Mouse (Mus musculus) layer of hippocampus, adult 8-10 months (tissue): ENCODE data around the gene Tmem198. TPM values are rescaled to one million over a fixed set of nuclear protein-coding genes. Genes with fewer than 3 reads are reported as not detected.

ENCODE experiments used
- DNase-seq, 2 experiments: peaks; one replicate each; pipeline ENCODE4 v3.0.0; 2022; ENCODE audit warnings: low spot score in 2 of 2
- total RNA-seq, 4 experiments: library from RNA; stranded (reverse); gene quantifications; 2 replicates each; pipeline ENCODE4 v1.2.4; 2022

The Tmem198 gene
- total RNA-seq: 10 to 100 TPM; 49.1 to 64.8 (median 55.6) TPM

DNA sequence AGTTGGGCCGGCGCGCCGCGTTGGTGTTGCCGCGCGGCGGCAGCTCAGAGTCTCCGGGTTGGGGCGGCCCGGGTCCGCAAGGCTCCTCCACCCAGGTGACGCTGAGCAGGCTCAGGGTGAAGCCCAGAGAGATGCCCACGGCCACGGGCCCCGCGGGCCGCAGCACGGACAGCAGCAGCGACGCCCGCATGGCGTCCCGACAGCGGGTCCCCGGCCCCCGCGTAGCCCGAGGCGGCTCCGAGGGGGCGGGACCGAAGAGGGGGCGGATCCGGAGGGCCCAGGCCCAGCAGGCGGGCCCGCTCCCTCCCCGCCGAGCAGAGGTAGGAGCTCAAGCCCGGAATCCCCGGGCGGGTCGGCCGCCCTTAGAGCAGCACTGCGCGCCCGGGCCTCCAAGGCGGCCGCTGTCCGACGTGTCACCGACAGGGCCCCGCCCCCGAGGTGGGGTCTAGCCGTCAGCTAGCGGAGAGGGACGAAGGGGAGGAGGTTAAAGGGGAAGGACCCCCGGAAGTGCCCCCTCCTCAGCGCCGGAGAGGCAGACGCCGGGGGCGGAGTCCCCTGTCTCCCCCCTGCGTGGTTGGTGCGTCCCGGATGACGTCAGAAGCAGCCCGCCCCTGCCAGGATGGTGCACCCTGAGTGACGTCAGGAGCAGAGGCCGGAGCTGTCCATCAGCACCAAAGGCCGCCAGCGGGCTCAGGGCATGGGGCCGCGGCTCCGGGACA lies at the start of gene Tmem198, which contains the start of gene Chpf:
Tmem198 (plus strand) TSS at position 617 of the 719 bp plus-strand sequence.
Chpf (minus strand) TSS at position 392 of the 719 bp plus-strand sequence.
- peak; percentile 97 for DNase-seq

DNA sequence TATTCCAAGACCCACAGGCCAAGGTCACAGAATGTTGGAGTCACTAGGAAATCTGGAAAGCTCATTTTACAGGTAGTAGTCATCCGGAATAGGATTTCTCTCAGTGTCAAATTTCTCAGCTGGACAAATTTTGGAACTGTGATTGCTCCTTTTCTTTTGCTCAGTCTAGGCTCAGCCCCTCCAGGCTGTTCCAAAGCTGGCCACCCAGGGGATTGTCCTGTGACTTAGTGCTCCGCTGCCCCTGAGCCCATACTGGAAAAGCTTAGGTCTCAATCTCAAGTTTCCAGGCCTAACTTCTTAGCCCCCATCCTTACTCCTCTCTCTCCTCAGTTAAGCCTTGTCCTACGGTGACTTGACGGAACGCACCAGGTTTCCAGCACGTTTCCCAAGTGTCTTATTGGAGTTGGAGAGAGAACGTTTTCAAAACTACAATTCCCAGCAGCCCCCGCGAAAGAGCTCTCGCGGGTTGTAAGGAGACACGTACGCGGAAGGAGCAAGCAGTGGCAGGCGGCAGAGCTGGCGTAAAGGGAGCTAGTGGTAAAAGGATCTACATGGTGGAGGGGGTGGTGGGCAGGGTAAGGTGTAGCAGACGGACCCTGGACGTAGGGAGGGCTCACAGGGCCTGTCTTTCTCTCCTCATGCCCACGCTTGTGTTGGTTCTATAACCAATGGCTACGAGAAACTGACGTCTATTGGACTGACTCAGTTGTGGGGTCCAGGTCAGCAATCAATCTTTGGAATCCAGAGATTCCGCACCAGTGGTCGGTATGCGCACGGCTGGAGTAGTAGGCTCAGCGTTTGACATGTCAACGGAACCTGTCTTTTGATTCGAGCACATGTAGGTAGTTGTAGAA lies 43.6 kb upstream of the Tmem198 start, which contains the start of gene Gmppa:
Gmppa (plus strand) TSS at position 456 of the 854 bp plus-strand sequence.
- DNase-seq: peak; percentile 74 to 79

DNA sequence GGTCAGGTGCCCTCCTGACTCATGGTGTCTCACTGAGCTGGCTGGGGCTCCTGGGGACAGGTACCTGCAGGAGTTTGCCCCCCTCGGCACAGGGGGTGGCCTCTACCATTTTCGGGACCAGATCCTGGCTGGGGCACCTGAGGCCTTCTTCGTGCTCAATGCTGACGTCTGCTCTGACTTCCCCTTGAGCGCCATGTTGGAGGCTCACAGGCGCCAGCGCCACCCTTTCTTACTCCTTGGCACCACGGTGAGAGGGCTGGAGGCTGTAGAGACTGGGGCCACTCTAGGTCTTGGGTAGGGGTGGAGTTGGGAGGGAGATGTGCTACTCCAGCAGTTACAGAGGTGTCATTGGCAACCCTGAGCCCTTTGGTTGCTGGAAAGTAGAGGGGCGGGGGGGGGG lies 40.5 kb upstream of the Tmem198 start:
- DNase-seq: no peak

DNA sequence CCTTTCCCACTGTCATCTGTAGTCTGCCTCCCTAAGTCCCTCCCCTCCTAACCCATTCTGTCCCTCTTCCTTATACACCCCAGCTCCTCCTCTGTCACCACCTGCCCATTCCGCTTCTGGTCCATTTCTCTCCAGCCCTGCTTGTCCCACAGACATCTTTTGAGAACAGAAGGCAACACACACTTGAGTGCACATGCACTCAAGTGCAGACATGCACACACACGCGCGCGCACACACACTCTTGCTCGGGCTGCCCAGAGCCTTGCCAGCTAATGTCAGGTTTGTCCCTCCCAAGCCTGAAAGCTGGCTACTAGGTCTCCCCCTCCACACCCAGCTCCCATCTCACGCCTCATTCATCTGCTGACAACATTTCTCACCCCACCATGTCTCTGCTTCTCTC lies 38.7 kb upstream of the Tmem198 start:
- no peak for DNase-seq

DNA sequence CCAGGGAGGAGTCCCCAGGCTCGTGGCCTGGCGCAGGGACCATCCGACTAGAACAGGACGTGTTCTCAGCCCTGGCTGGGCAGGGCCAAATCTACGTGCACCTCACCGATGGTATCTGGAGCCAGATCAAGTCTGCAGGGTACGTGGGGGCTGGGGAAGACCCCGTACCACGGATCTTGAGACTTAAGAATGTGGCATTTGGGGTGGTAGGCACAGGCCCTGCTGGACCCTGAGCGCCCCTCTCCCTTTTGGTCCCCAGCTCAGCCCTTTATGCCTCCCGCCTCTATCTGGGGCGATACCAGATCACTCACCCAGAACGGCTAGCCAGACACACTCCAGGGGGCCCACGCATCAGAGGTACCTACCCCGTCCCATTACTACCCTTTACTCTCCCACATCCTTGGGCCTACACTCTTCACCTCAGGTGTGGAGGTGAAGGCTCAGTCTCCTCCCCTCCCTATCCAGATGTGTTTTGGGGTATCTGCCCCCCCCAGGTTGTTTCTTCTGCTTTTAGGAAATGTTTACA lies 37.8 kb upstream of the Tmem198 start:
- DNase-seq: no peak

DNA sequence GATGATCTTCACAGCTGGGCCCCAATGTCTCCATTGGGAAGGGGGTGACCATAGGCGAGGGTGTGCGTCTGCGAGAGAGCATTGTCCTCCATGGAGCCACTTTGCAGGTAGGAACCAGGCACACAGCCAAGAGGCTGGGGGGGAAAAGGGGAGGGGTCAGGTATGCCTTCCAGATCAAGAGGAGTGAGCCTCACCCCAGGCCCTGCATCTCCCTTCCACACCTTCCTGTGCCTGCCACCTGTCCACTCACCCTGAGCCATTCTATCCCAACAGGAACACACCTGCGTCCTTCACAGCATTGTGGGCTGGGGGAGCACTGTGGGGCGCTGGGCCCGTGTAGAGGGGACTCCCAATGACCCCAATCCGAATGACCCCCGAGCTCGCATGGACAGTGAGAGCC lies 37.2 kb upstream of the Tmem198 start:
- no peak for DNase-seq

DNA sequence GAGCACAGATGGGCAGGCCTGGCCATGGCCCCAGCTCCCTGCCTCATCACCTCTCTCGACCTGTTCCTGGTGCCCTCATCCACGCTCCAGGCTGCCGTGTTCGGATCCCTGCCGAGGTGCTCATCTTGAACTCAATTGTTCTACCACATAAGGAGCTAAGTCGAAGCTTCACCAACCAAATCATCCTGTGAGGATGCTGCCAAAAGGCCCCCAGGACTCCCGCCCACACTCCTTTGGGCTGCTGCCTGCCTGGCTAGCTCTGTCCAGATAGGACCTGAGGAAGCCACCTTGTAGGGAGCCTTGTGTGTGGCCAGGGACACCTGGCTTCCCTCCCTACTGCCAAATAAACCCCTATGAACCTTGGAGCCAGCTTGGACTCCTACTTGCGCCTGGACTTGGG lies 36.5 kb upstream of the Tmem198 start:
- no peak for DNase-seq

DNA sequence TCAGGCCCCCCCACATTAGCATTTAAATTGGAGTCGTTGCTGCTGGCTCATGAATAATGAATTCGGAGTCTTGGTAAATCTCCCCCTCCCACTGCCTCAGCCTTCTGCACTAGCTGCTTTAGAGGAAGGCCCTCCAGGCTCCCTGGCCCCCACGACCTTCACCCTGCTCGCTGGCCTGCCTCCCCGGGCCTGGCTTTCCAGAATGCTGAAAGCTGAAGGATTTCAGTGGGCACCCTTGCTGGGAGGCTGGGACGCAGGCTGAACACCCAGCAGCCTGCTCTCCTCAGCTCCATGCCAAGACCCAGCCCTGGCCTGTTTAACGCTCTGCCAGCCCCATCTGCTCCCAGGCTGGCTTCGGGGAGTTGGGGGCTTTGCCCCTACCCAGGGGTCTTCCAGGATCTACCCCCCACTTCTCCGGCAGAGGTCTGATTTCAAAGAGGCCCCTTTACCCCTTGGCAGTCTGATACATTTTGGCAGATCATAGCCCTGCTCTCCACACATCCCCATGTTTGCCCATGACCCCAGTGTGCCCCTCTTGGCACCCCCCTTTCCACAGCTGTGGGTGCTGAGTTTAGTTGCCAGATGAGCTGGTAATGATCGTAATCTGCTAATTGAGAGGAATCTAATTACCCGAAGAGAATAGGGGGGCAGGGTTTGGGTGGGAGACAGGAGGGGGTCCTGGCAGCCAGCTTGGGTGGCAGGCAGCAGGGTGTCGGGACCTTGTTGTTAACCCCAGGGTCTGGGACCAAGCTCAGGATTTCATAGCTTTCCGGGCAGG lies 35.9 kb upstream of the Tmem198 start:
- DNase-seq: no peak

DNA sequence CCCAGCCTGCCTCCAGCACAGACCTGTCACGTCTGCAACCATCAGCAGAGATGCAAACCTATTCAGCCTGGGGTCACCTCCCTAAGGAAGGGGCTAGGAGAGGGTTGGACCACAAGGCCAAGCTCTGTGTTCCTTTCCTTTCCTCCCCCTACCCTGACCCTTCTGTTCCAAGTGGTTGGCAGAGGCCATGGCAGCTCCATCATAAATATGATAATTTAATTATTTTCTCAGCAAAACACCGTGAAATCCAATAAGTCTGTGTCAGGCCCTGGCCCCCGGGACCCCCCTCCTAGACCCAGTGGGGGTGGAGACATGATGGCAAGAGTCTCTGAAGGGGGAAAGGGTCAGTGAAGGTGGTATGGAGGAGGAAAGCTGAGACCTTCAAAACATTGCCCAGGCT lies 35.1 kb upstream of the Tmem198 start:
- no peak for DNase-seq

DNA sequence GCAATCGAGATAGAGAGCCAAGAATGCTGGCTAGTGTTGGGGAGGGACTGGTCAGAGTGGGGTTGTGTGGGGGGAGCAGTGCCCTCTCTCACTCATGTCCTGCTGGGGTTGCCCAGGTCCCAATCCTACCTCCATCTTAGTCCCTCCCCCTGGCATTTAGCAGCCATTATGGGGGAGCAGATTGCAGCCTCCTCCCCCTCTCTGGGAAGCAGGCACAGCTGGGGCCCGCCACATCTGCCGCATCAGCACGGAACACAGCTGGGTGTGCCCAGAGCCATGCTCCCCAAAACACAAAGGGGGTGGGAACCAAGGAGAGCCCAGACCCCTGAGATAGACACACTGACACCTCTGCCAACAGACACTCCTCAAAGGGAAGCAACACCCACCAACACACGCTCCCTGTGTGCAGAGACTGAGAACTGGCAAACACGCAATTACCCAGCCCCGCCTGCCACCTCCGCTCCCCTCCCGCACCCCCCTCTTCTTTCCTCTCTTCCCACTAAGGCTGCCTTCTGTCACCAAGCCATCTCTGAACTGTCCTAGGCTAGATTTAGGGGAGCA lies 34.1 kb upstream of the Tmem198 start:
- peak; percentile 63 to 68 for DNase-seq

DNA sequence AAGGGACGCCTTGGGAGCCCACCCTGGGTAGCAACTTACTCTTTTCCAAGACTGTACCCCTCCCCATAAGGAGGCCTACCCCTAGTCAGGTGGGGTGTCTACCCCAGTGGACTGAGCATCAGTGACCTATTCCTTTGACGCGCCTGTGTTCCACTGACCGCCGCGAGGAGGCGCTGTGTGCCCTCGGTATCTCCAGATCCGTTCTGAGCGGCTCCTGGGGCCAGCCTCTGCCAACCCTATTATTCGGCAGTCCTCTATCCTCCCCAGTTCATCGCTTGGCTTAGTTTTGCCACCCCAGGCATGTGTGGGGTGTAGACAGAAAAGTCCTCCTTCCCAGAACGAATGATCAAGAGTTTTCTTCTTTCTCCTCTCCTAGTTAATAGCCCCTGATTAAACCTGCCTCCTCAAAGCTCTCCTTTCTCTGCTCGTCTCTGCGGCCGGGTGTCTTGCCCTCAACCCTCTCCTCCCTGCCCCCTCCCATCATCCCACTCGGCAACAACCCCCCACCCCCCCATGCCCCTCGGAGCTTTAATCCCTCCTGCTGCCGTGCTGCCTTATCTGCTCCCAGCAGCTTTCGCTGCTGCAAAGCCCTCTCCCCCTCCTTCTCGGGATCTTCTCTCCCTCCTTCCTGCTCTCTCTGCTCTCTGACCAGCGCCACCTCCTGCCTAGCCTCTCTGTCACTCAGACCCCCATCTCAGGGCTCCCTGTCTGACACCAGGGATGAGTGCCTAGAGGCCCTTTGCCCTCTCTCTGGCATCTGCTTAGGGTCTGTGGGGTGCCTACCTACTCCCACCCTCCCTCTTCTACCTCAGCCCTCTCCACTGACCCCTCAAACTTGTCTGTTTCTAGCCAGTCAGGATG lies 33.4 kb upstream of the Tmem198 start:
- peak; percentile 66 to 78 for DNase-seq

DNA sequence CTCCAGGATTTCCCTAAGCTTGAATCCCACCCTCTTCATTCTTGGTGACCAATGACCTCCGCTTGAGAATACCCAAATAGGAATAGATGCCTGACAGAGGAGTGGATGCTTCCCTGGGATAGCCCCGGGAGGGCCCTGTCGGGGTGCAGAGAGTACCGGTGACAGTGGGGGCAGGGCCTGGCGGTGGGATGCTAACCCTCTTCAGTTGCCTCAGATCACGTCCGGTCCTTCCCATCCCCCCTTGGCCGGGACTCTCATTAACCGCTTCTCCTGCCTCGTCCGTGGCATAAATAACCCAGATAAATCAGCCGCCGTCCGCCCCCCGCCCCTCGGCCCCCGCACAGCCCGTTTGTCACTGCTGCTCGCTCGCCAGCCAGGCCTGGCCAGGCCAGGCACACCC lies 32.7 kb upstream of the Tmem198 start:
- no peak for DNase-seq

DNA sequence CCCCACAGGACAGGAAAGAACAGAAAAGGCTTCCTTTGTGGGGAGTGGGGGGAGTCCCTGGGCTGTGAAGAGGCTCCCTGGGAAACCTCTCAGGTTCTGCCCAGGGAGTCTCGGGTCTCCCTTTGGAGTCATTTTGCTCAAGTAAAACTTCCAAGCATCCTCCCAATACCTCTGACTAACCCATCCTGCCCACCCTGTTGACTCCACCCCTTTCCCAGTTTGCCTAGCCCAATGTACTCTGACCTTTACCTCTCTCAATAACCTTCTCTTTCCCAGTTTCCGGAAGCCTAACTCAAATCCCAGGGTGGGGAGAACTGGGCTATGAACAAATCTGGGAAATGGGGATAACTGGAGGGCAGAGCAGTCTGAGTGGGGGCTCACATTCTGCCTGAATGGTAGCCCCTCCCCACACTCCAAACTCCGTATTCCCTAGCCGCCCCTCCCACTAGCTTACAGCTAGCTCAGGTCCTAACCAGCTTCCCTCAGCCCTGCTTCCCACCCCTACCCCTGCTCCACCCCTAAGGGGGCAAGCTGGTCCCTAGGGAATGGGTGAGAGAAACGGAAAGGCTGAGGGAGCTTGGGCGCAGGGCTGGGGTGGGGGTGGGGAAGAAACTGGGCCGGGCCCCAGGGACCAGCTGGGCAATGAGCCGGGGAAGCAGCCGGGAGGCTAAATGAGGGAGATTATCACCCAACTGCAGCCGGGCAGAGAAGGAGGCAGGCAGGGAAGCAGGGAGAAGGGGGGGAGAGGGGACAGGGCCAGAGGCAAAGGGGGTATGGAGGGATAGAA lies 31.9 kb upstream of the Tmem198 start:
- DNase-seq: no peak

DNA sequence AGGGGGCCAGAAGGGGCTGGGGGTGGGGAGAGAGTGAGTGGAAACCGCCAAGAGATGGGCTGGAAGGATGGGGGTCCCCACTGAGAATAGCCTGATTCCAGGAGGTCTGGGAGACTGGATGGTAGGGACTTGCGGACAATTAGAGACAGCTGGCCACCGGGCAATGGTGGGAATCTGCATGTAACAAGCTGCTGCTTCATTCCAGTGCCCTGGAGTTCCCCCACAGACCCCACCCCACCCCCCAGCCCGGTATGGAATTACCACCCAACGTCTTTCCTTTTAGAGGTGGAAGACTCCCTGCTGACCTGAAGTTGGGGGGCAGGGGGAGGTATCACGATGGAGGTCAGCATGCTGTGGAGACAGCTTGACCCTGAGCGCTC lies 31.3 kb upstream of the Tmem198 start:
- DNase-seq: no peak

DNA sequence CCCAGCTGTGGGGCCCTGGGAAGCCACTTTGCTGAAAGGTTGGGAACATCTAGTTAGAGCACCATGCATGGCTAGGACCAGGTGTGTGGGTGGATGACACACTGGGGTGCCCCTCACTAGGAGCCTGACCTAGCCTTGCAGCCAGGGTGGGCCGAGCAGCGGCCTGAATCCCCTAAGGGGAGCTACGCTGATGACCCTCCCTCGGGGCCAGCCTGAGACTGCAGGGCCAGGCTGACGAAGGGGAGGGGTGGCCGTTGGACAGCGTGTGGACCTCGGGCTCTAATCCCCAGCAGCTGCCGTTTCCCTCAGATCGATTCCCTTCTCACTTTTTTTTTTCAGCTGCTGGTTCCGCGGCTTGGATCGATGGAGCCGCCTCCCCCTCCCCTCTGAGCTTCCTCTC lies 30.4 kb upstream of the Tmem198 start:
- no peak for DNase-seq

DNA sequence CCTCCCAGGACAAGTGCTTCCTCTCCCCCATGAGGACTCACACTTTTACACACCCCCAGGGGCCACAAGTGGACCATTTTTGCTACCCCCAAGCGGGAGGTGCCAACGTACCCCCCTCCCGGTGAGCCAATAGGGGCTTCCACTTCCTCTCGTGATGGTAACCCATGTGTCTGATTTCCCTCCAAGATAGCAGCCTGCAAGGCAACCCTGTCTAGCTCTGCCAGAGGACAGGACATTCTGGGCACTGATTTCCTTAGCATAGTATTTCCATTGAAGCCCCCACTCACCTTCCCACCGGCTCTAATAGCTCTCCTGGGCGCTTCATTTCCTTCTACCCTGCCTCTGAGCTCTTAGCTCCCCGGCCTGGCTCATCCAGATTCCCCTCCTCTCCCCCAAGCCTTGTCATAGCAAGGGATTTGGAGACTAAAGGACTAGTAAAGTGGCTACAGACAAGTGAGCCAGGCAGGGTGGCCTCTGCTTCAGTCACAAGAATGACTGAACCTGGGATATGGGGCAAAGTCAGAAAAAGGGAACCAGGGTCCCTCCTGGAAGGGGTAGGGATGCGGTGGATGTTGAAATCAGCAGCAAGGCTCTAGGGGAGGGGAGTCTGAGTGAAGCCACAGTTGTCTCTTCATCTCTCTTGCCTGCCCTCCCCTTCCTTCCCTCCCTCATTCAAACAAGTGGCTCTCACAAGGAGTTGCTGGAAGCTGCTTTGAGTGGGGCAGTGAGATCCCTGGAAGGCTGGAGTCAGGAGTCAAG lies 29.8 kb upstream of the Tmem198 start:
- DNase-seq: no peak

DNA sequence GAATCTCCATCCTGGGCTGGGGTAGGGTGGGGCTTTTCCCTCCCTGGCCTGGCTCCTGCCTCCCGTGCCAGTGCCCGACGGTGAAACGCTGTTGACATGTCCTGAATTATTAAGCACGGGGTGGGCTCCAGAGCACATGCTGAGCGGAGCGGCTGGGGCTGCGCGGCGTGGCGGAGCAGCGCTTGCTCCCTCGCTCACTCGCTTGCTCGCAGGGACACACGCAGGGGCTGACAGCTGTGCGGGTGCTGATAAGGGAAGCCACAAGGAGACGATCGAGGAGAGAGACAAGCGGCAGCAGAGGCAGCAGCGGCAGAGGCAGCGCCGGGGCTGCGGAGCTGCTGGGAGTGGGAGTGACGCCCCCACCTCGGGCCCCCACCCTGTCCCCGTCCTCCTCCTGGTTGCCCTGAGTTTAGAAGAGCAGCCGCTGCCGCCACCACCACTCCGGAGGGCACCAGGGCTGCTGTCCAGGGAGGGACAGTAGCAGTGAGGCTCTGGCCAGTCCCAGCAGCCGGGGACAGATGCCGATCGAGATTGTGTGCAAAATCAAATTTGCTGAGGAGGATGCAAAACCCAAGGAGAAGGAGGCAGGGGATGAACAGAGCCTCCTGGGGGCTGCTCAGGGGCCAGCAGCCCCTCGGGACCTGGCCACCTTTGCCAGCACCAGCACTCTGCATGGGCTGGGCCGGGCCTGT lies 28.9 kb upstream of the Tmem198 start, which contains the start of gene Asic4:
Asic4 (plus strand) TSS at position 123 of the 692 bp plus-strand sequence.
- DNase-seq: no peak

DNA sequence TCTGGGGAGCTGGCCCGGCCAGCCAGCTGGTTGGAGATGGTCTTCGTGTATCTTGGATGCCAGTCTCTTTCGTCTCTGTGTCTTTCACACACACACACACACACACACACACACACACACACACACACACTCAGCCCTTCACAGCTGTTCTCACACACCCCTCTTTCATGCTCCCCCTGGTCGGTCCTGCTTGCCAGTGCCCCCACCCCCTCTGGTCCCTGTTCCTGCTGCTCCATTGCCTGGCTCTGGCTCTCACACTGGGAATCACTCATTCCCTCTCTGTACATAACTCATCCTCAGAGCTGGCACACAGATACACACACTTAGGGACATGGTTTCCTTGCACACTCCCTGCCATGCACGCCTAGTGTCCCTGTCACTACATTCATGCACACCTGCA lies 27.4 kb upstream of the Tmem198 start:
- no peak for DNase-seq
